Mouse (Mus musculus): ENCODE data around the gene Pmm1. TPM values are rescaled to one million over a fixed set of nuclear protein-coding genes. Genes with fewer than 3 reads are reported as not detected.
"Not testable (repeated sequence)": the region's sequence is repeated elsewhere in the genome, so short reads cannot be mapped to it uniquely, and the experiment has no call there.

The Pmm1 gene
- total and polyA plus RNA-seq, 3 experiments, result 51.8 to 140 (median 128) TPM

DNA sequence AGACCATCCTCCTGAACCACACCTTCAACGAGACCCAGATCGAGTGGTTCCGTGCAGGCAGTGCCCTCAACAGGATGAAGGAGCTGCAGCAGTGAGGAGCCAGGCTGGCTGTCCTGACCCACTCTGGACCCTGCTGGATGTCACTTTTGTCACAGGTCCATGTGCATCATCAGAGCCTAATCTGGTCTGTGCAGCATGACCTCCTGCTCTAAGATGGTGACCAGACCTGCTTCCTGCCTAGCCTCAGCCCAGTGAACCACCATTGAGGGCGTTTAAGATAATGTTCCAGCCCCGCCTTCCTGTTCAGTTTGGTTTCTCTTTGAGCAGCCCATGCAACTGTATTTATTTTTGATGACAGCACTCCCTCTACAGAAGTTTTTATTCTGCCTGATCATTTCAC, 46.1 kb downstream of the Pmm1 start:
- no peaks in the 10 kb centered on the region for H3K27me3 ChIP-seq (replicated peaks)
- H3K79me2 ChIP-seq (replicated peaks; ENCODE audit: control insufficient read depth, extremely low read depth, insufficient read depth, poor library complexity, severe bottlenecking), result no peaks in the 10 kb centered on the region
- peaks cover 74 to 97% of the 10 kb centered on the region in 2 experiments for H3K36me3 ChIP-seq (replicated peaks in 1 of 2; ENCODE audit: control insufficient read depth in 1 of 2, insufficient read depth in 1 of 2, low read length in 1 of 2)
- no peak overlapping the region for H3K4me2 ChIP-seq (ENCODE audit: insufficient read depth, low read depth, poor library complexity, severe bottlenecking)
- dilution Hi-C loops (cut with MboI; ENCODE audit: extremely low pct_ligation_motif_present, extremely low pct_unique_long_range_greater_than_20kb, low sequenced_read_pairs), result no loop called here
- no peaks in the 10 kb centered on the region for H3K4me1 ChIP-seq (ENCODE audit: control insufficient read depth in 1 of 2, insufficient read depth in 2 of 2)
- in situ Hi-C loops (cut with MboI; ENCODE audit: low pct_ligation_motif_present, low pct_unique_long_range_greater_than_20kb, low sequenced_read_pairs), result loop anchor here (25.0 kb wide), 1 partner anchor 202 kb away; no protein-coding TSS in a partner anchor
- no peaks in the 10 kb centered on the region for H3K9me3 ChIP-seq (replicated peaks; ENCODE audit: low read length)
- no peak overlapping the region for H3K27ac ChIP-seq (ENCODE audit: insufficient read depth, low read depth)
- no peak for TF ChIP-seq POLR2AphosphoS2 (IDR thresholded peaks at IDR 0.05; ENCODE audit: low read depth, low read length)
- no peak for DNase-seq (ENCODE audit: extremely low read depth)
- no peak overlapping the region for H3K9ac ChIP-seq (ENCODE audit: insufficient read depth, low read depth)
- H3K4me3 ChIP-seq (replicated peaks in 1 of 3; ENCODE audit: low read depth in 2 of 3, low read length in 2 of 3, poor library complexity in 1 of 3), result no peak overlapping the region

- H3K27me3 ChIP-seq (replicated peaks), result no peaks in the 10 kb centered on the region
- TF ChIP-seq POLR2A (IDR thresholded peaks at IDR 0.05; ENCODE audit: low read depth, low read length) (peak; percentile 31; the same call in 1 of the 2 replicates), HCFC1 (IDR thresholded peaks at IDR 0.05; ENCODE audit: low read depth, low read length) (no peak)
- H3K4me2 ChIP-seq (ENCODE audit: insufficient read depth, low read depth, poor library complexity, severe bottlenecking), result no peak overlapping the region
- no peaks in the 10 kb centered on the region for H3K79me2 ChIP-seq (replicated peaks; ENCODE audit: control insufficient read depth, extremely low read depth, insufficient read depth, poor library complexity, severe bottlenecking)
- no peak overlapping the region for H3K27ac ChIP-seq (ENCODE audit: insufficient read depth, low read depth)
- no peaks in the 10 kb centered on the region for H3K9me3 ChIP-seq (replicated peaks; ENCODE audit: low read length)
- dilution Hi-C loops (cut with MboI; ENCODE audit: extremely low pct_ligation_motif_present, extremely low pct_unique_long_range_greater_than_20kb, low sequenced_read_pairs) (no loop called here), in situ Hi-C loops (cut with MboI; ENCODE audit: low pct_ligation_motif_present, low pct_unique_long_range_greater_than_20kb, low sequenced_read_pairs) (loop anchor here (25.0 kb wide), 1 partner anchor 200 kb away; no protein-coding TSS in a partner anchor)
- H3K36me3 ChIP-seq (replicated peaks in 1 of 2; ENCODE audit: control insufficient read depth in 1 of 2, insufficient read depth in 1 of 2, low read length in 1 of 2), result peaks cover 83 to 93% of the 10 kb centered on the region in 2 experiments
- no peaks in the 10 kb centered on the region for H3K4me1 ChIP-seq (ENCODE audit: control insufficient read depth in 1 of 2, insufficient read depth in 2 of 2)
- DNase-seq (ENCODE audit: extremely low read depth), result no peak
- H3K9ac ChIP-seq (ENCODE audit: insufficient read depth, low read depth), result no peak overlapping the region
- H3K4me3 ChIP-seq (replicated peaks in 1 of 3; ENCODE audit: low read depth in 2 of 3, low read length in 2 of 3, poor library complexity in 1 of 3), result no peak overlapping the region
Observed at GRCm38 (mm10) chr15:81912498-81912897, 48.2 kb downstream of the Pmm1 start.

DNA sequence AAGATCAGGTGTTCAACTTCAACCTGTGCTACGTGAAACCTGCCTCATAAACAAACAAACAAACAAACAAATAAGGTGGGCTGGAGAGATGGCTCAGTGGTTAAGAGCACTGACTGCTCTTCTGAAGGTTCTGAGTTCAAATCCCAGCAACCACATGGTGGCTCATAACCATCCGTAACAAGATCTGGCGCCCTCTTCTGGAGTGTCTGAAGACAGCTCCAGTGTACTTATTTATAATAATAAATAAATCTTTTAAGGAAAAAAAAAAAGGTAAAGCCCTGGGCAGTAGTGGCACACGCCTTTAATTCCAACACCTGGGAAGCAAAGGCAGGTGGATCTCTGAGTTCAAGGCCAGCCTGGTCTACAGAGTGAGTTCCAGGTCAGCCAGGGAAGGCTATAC, 52.0 kb downstream of the Pmm1 start:
- H3K36me3 ChIP-seq (replicated peaks in 1 of 2; ENCODE audit: control insufficient read depth in 1 of 2, insufficient read depth in 1 of 2, low read length in 1 of 2), result peaks cover 79 to 94% of the 10 kb centered on the region in 2 experiments
- H3K79me2 ChIP-seq (replicated peaks; ENCODE audit: control insufficient read depth, extremely low read depth, insufficient read depth, poor library complexity, severe bottlenecking); DNase-seq (ENCODE audit: extremely low read depth); H3K27ac ChIP-seq (ENCODE audit: insufficient read depth, low read depth); H3K4me3 ChIP-seq (replicated peaks in 1 of 3; ENCODE audit: low read depth in 2 of 3, low read length in 2 of 3, poor library complexity in 1 of 3); H3K4me2 ChIP-seq (ENCODE audit: insufficient read depth, low read depth, poor library complexity, severe bottlenecking); dilution Hi-C loops (cut with MboI; ENCODE audit: extremely low pct_ligation_motif_present, extremely low pct_unique_long_range_greater_than_20kb, low sequenced_read_pairs); H3K9me3 ChIP-seq (replicated peaks; ENCODE audit: low read length); H3K4me1 ChIP-seq (ENCODE audit: control insufficient read depth in 1 of 2, insufficient read depth in 2 of 2); H3K27me3 ChIP-seq (replicated peaks); H3K9ac ChIP-seq (ENCODE audit: insufficient read depth, low read depth): not testable (repeated sequence)
- peak in 1 of 2 experiments; percentile 21; a peak in 1 of 4 replicates for TF ChIP-seq CTCF (conservative IDR thresholded peaks at IDR 0.05 in 1 of 2, IDR thresholded peaks at IDR 0.05 in 1 of 2; ENCODE audit: low read depth in 2 of 2, low read length in 2 of 2)
- in situ Hi-C loops (cut with MboI; ENCODE audit: low pct_ligation_motif_present, low pct_unique_long_range_greater_than_20kb, low sequenced_read_pairs), result loop anchor here (25.0 kb wide), 1 partner anchor 196 kb away; no protein-coding TSS in a partner anchor

DNA sequence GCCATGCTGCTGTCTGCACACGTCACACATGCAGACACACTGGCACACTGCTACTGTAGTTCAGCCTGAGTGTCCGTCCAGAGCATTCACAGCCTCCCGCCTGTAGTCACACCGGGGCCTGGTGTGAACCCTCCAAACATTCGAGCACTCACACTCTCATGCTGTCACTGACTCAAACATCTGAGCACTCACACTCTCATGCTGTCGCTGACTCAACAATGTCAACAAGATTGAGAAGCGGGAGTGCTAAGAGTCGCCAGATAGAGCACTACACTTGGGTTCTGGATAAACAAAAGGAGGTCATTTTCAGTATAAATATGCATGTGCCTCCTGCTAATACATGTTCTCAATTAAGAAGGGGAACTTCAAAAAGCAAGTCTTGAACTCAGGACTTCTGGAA, 52.8 kb downstream of the Pmm1 start:
- Histone ChIP-seq H3K9me3 (replicated peaks; ENCODE audit: low read length) (no peaks in the 10 kb centered on the region), H3K79me2 (replicated peaks; ENCODE audit: control insufficient read depth, extremely low read depth, insufficient read depth, poor library complexity, severe bottlenecking) (no peaks in the 10 kb centered on the region), H3K27ac (ENCODE audit: insufficient read depth, low read depth) (no peak overlapping the region), H3K4me2 (ENCODE audit: insufficient read depth, low read depth, poor library complexity, severe bottlenecking) (no peak overlapping the region), H3K4me3 (replicated peaks in 1 of 3; ENCODE audit: low read depth in 2 of 3, low read length in 2 of 3, poor library complexity in 1 of 3) (no peak overlapping the region), H3K27me3 (replicated peaks) (no peaks in the 10 kb centered on the region), H3K4me1 (ENCODE audit: control insufficient read depth in 1 of 2, insufficient read depth in 2 of 2) (peaks cover 0 to 7% of the 10 kb centered on the region in 2 experiments; a peak in 2 of 4 replicates), H3K9ac (ENCODE audit: insufficient read depth, low read depth) (no peak overlapping the region), H3K36me3 (replicated peaks in 1 of 2; ENCODE audit: control insufficient read depth in 1 of 2, insufficient read depth in 1 of 2, low read length in 1 of 2) (peaks cover 78 to 94% of the 10 kb centered on the region in 2 experiments)
- TF ChIP-seq MXI1 (IDR thresholded peaks at IDR 0.05; ENCODE audit: low read depth, low read length) (no peak), RAD21 (IDR thresholded peaks at IDR 0.05; ENCODE audit: low read depth, low read length) (no peak), MAFK (IDR thresholded peaks at IDR 0.05; ENCODE audit: insufficient replicate concordance, low read length) (no peak), CTCF (conservative IDR thresholded peaks at IDR 0.05 in 1 of 2, IDR thresholded peaks at IDR 0.05 in 1 of 2; ENCODE audit: low read depth in 2 of 2, low read length in 2 of 2) (no peak), GABPA (IDR thresholded peaks at IDR 0.05; ENCODE audit: insufficient replicate concordance, low read depth, low read length) (no peak), NELFE (IDR thresholded peaks at IDR 0.05; ENCODE audit: low read depth, low read length) (no peak), POLR2A (IDR thresholded peaks at IDR 0.05; ENCODE audit: low read depth, low read length) (no peak), ZKSCAN1 (IDR thresholded peaks at IDR 0.05; ENCODE audit: borderline replicate concordance, low read depth, low read length) (no peak)
- in situ Hi-C loops (cut with MboI; ENCODE audit: low pct_ligation_motif_present, low pct_unique_long_range_greater_than_20kb, low sequenced_read_pairs) (loop anchor here (25.0 kb wide), 1 partner anchor 196 kb away; no protein-coding TSS in a partner anchor), dilution Hi-C loops (cut with MboI; ENCODE audit: extremely low pct_ligation_motif_present, extremely low pct_unique_long_range_greater_than_20kb, low sequenced_read_pairs) (no loop called here)
- DNase-seq (ENCODE audit: extremely low read depth), result no peak
